Mouse (Mus musculus): ENCODE measurements around the gene Kbtbd2.

- TF ChIP-seq CTCF (IDR thresholded peaks at IDR 0.05; ENCODE audit: insufficient read depth, low read length): no peak
- no peak for TF ChIP-seq POLR2A (IDR thresholded peaks at IDR 0.05; ENCODE audit: borderline replicate concordance, extremely low read depth, low read depth, low read length)
These were observed 51.6 kb downstream of the Kbtbd2 start for GRCm38 (mm10) chr6:56745950-56746543.
